Mouse (Mus musculus) heart, postnatal 0 days (tissue): ENCODE results near the gene Entpd2. TPM values are rescaled to one million over a fixed set of nuclear protein-coding genes. Genes with fewer than 3 reads are reported as not detected.

Source experiments
- ATAC-seq: fragments of 200-750 bp; cut with Nextera tagmentation; 2 replicates; pipeline ENCODE4 v1.8.0; 2017; ENCODE audit warnings: low read depth, moderate number of reproducible peaks, moderate library complexity; ENCODE audit not compliant: insufficient read depth
- DNase-seq: peaks from one replicate; pipeline ENCODE4 v3.0.0-alpha.2; 2016; ENCODE audit warnings: low spot score
- H3K27ac ChIP-seq: fragments of 300-500 bp; sonication (generic); 2 replicates; pipeline ENCODE4 v1.5.1; 2014; ENCODE audit warnings: low read depth, mild to moderate bottlenecking
- H3K27me3 ChIP-seq: fragments of 300-500 bp; sonication (generic); 2 replicates; pipeline ENCODE4 v1.6.1; 2014; ENCODE audit warnings: low read length, mixed read lengths; ENCODE audit not compliant: control insufficient read depth, insufficient read depth
- H3K36me3 ChIP-seq: fragments of 300-500 bp; sonication (generic); replicated peaks from 2 replicates; pipeline ENCODE4 v1.6.1; 2014; ENCODE audit warnings: low read length, mixed read lengths; ENCODE audit not compliant: control insufficient read depth, insufficient read depth
- H3K4me1 ChIP-seq: fragments of 300-500 bp; sonication (generic); 2 replicates; pipeline ENCODE4 v1.6.1; 2014; ENCODE audit warnings: antibody characterized with exemption; ENCODE audit not compliant: control insufficient read depth, insufficient read depth
- H3K4me2 ChIP-seq: fragments of 300-500 bp; sonication (generic); 2 replicates; pipeline ENCODE4 v1.6.1; 2014; ENCODE audit warnings: low read depth, mild to moderate bottlenecking, low read length, moderate library complexity
- H3K4me3 ChIP-seq: fragments of 300-500 bp; sonication (generic); 2 replicates; pipeline ENCODE4 v1.5.1; 2014; ENCODE audit warnings: low read depth, low read length
- H3K9ac ChIP-seq: fragments of 300-500 bp; sonication (generic); replicated peaks from 2 replicates; pipeline ENCODE4 v1.6.1; 2014; ENCODE audit warnings: low read depth, low read length, mixed read lengths
- H3K9me3 ChIP-seq: fragments of 300-500 bp; sonication (generic); replicated peaks from 2 replicates; pipeline ENCODE4 v1.6.1; 2016; ENCODE audit warnings: low read length; ENCODE audit not compliant: control insufficient read depth
- CTCF ChIP-seq: IDR thresholded peaks from 2 replicates; pipeline ENCODE4 v1.5.1; 2016; ENCODE audit warnings: antibody characterized with exemption, control low read depth, low read depth
- EP300 ChIP-seq: IDR thresholded peaks from 2 replicates; pipeline ENCODE4 v1.6.1; 2016; ENCODE audit warnings: antibody characterized with exemption, low read depth
- WGBS: fragments of 180-500 bp; shearing (Covaris S2); extraction: QIAGEN DNeasy Blood & Tissue Kit; methylation state at CpG from one replicate; pipeline ENCODE4 v1.1.7; 2014; 5-methylcytosine and 5-hydroxymethylcytosine counted together
- polyA plus RNA-seq: library from polyadenylated mRNA; unstranded; fragments of >200 nt; fragmentation: Nextera tagmentation; extraction: Ambion mirVana; gene quantifications from 2 replicates; pipeline ENCODE4 v1.2.1, GENCODE M21; 2015
- total RNA-seq: library from RNA; depleted of rRNA; stranded (reverse); fragments of >200 nt; gene quantifications from 2 replicates; pipeline ENCODE4 v1.2.3, GENCODE M21; 2014; ENCODE audit warnings: low replicate concordance

The Entpd2 gene
- total and polyA plus RNA-seq, 2 experiments from 2014 or later = 3.5 to 7.9 TPM

DNA sequence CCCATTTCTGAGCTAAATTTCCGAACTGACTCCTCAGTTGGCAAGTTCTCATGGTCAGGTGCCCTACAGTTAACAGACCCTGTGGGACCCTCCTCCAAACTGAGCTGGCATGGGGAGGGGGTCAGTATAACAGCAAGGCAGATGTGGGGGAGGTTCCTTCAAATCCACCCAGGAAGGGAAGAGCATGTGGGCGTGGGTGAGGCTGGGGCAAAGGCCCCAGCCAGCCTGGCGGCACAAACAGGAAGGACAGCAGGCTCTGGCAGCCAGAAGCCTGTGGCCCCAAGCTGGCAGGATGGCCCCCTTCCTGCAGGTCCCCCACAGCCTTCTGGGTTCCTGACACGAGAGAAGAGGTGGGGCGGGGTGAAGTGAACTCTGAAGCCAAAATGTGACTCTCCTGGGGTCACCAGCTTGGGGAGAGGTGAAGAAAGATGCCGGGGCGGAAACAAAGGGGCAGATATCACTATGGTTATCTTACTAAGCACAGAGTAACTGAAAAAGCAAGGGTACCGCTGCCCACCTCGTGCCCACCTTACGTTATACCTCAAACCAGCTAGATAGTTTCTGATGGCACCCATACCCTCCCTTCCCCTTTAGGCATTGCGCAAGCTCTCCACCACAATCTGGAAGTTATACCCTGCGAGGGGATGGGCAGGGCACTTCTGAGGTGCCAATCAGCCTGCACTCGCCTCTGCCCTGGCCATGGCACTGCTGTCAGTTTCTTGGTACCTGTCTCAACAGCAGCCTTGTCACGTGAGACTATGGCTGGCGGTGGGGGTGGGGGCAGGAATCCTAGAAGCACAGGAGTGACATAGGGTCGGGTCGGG lies 27.1 kb downstream of the Entpd2 start, which contains the start of gene Fut7:
Gene Fut7, plus strand, starts transcription at position 681 of the 824 bp plus-strand sequence.
- H3K27me3 ChIP-seq = peaks cover 36% of the 10 kb centered on the region
- ATAC-seq = no peak

GRCm38 (mm10) chr2:25423626-25424025 lies 28.0 kb downstream of the Entpd2 start:
- H3K4me1 ChIP-seq = no peaks in the 10 kb centered on the region
- no peak overlapping the region for H3K9ac ChIP-seq
- ATAC-seq (no peak), DNase-seq (no peak)
- TF ChIP-seq CTCF (no peak), EP300 (no peak)
- 44% methylated on average over 1 of the region's 1 CpGs for WGBS
- H3K9me3 ChIP-seq = no peaks in the 10 kb centered on the region
- peaks cover 36% of the 10 kb centered on the region for H3K27me3 ChIP-seq
- H3K4me3 ChIP-seq = no peak overlapping the region
- H3K4me2 ChIP-seq = no peak overlapping the region
- no peak overlapping the region for H3K27ac ChIP-seq
- H3K36me3 ChIP-seq = no peaks in the 10 kb centered on the region

More for the DNA sequence above, 27.1 kb downstream of the Entpd2 start, which contains the start of gene Fut7:
- no peaks in the 10 kb centered on the region for H3K9me3 ChIP-seq
- no peak for DNase-seq
- no peak for TF ChIP-seq CTCF
- H3K4me2 ChIP-seq = no peak within 1 kb of the TSS
- H3K4me1 ChIP-seq = no peaks in the 10 kb centered on the region
- no peak within 1 kb of the TSS for H3K4me3 ChIP-seq
- H3K36me3 ChIP-seq = no peaks in the 10 kb centered on the region
- H3K27ac ChIP-seq = no peak within 1 kb of the TSS
- 45% methylated on average over 17 of the region's 17 CpGs for WGBS
- H3K9ac ChIP-seq = no peak within 1 kb of the TSS

DNA sequence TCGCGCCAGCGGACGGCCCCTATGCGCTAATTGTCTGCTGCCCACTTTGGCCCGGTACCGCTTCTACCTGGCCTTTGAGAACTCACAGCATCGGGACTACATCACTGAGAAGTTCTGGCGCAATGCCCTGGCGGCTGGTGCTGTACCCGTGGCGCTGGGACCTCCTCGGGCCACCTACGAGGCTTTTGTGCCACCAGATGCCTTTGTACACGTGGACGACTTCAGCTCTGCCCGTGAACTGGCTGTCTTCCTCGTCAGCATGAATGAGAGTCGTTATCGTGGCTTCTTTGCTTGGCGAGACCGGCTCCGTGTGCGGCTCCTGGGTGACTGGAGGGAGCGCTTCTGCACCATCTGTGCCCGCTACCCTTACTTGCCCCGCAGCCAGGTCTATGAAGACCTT lies 29.8 kb downstream of the Entpd2 start:
- peaks cover 36% of the 10 kb centered on the region for H3K27me3 ChIP-seq
- H3K36me3 ChIP-seq = no peaks in the 10 kb centered on the region
- WGBS = 41% methylated on average over 27 of the region's 27 CpGs
- DNase-seq (no peak), ATAC-seq (no peak)
- no peak overlapping the region for H3K9ac ChIP-seq
- H3K9me3 ChIP-seq = no peaks in the 10 kb centered on the region
- no peak overlapping the region for H3K4me3 ChIP-seq
- no peak overlapping the region for H3K27ac ChIP-seq
- no peak overlapping the region for H3K4me2 ChIP-seq
- no peak for TF ChIP-seq CTCF
- TF ChIP-seq EP300 = no peak
- peaks cover 4% of the 10 kb centered on the region; the same call in 1 of the 2 replicates for H3K4me1 ChIP-seq

DNA sequence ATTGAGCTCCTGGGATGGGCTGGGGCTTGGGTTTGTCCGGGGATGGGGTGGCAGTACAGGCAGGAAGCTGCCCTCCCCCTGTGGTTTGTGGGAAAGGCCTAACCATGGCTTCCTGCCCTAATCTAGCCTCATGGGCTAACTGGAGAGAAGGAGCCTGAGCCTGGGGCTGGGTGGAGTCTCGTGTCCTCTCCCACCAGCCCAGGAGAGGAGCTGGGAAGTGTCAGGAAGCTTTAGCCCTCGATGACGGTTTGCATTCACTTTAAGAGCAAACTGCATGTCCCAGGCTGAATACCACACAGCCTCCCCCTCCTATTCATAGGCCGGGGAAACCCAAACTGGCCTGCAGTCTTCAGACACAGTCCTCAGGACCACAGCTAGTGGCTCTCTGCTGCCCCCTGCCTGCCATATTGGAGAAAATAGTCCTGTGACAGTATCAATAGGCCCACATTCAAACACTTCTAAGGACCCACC lies 31.1 kb downstream of the Entpd2 start:
- DNase-seq = peak; percentile 39
- WGBS = 25% methylated on average over 5 of the region's 5 CpGs

GRCm38 (mm10) chr2:25427256-25427655 lies 31.6 kb downstream of the Entpd2 start:
- H3K36me3 ChIP-seq = no peaks in the 10 kb centered on the region
- no peaks in the 10 kb centered on the region for H3K9me3 ChIP-seq
- H3K27me3 ChIP-seq = peaks cover 36% of the 10 kb centered on the region

More for the DNA sequence above, 31.1 kb downstream of the Entpd2 start:
- Histone ChIP-seq H3K4me2 (no peak overlapping the region), H3K27ac (no peak overlapping the region), H3K9ac (no peak overlapping the region), H3K4me3 (no peak overlapping the region), H3K9me3 (no peaks in the 10 kb centered on the region), H3K27me3 (peaks cover 36% of the 10 kb centered on the region), H3K4me1 (peaks cover 4% of the 10 kb centered on the region; the same call in 1 of the 2 replicates), H3K36me3 (no peaks in the 10 kb centered on the region)
- ATAC-seq = no peak
- TF ChIP-seq CTCF (peak; percentile 84), EP300 (no peak)

More at GRCm38 (mm10) chr2:25427256-25427655, 31.6 kb downstream of the Entpd2 start:
- no peak for DNase-seq
- Histone ChIP-seq H3K4me3 (no peak overlapping the region), H3K4me2 (no peak overlapping the region), H3K4me1 (peaks cover 4% of the 10 kb centered on the region; the same call in 1 of the 2 replicates), H3K9ac (no peak overlapping the region), H3K27ac (no peak overlapping the region)
- WGBS = 83% methylated on average over 5 of the region's 5 CpGs
- ATAC-seq = no peak
- no peak for TF ChIP-seq CTCF
- no peak for TF ChIP-seq EP300
